Mouse (Mus musculus) forebrain, embryonic 12.5 days (tissue): ENCODE data around the gene Ppp6r1. TPM values are rescaled to one million over a fixed set of nuclear protein-coding genes. Genes with fewer than 3 reads are reported as not detected.
A peak's percentile ranks its signal among the peaks of the same experiment; 100 is the strongest.

Experiments used
- ATAC-seq: fragments of 200-750 bp; cut with Nextera tagmentation; 2 replicates; pipeline ENCODE4 v1.8.0; 2017; ENCODE audit warnings: moderate TSS enrichment; ENCODE audit not compliant: low FRiP score
- H3K27ac ChIP-seq: fragments of 300-500 bp; sonication (generic); 2 replicates; pipeline ENCODE4 v1.5.1; 2016; ENCODE audit warnings: mild to moderate bottlenecking
- H3K27me3 ChIP-seq: fragments of 300-500 bp; sonication (generic); 2 replicates; pipeline ENCODE4 v1.6.1; 2016; ENCODE audit warnings: mild to moderate bottlenecking
- H3K36me3 ChIP-seq: fragments of 300-500 bp; sonication (generic); replicated peaks from 2 replicates; pipeline ENCODE4 v1.6.1; 2016; ENCODE audit warnings: mild to moderate bottlenecking
- H3K4me1 ChIP-seq: fragments of 300-500 bp; sonication (generic); 2 replicates; pipeline ENCODE4 v1.6.1; 2016
- H3K4me2 ChIP-seq: fragments of 300-500 bp; sonication (generic); 2 replicates; pipeline ENCODE4 v1.6.1; 2016; ENCODE audit warnings: mild to moderate bottlenecking, moderate library complexity
- H3K4me3 ChIP-seq: fragments of 300-500 bp; sonication (generic); replicated peaks from 2 replicates; pipeline ENCODE4 v1.5.1; 2016; ENCODE audit warnings: mild to moderate bottlenecking
- H3K9ac ChIP-seq: fragments of 300-500 bp; sonication (generic); 2 replicates; pipeline ENCODE4 v1.6.1; 2016; ENCODE audit warnings: mild to moderate bottlenecking
- H3K9me3 ChIP-seq: fragments of 300-500 bp; sonication (generic); 2 replicates; pipeline ENCODE4 v1.6.1; 2016
- WGBS: fragments of 180-500 bp; shearing (Covaris S2); methylation state at CpG from one replicate; pipeline ENCODE4 v1.1.7; 2016; 5-methylcytosine and 5-hydroxymethylcytosine counted together
- polyA plus RNA-seq: library from polyadenylated mRNA; unstranded; fragments of >200 nt; fragmentation: Nextera tagmentation; extraction: Ambion mirVana; gene quantifications from 2 replicates; pipeline ENCODE4 v1.2.1, GENCODE M21; 2016

Gene Ppp6r1
- polyA plus RNA-seq, 1 experiment from 2014 or later, result 25.3 TPM

DNA sequence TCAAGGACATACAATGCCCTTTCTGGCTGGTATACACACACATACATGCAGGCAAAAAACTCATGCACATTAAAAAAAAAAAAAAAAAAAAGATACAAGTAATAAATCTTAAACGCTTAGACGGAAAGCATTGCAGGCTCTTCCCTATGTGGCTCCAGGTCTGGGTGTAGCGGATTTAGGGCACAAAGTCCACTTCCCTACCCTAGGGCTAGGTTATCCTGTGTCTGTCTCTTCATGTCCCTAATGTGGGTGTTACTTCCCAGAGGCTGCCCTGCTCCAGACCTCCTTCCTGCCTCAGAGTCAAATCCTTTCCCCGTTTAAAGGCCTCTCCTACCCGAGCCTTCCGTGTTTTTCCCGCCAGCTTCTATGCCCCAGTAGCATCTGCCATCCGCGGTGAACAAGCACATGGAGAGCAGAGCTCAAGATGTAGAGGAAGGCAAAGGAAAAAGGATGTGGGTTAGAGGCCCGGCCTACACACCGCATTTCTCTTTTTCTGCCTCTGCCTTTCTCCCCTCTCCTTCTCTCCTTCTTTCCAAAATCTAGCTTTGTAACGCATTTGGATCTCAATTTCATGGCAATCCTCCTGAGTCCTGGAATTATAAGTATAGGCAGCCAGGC lies 15.4 kb upstream of the Ppp6r1 start:
- Histone ChIP-seq H3K9me3 (no peaks in the 10 kb centered on the region), H3K9ac (no peak overlapping the region), H3K27me3 (no peaks in the 10 kb centered on the region), H3K4me3 (no peak overlapping the region), H3K4me2 (no peak overlapping the region), H3K4me1 (no peaks in the 10 kb centered on the region), H3K27ac (no peak overlapping the region), H3K36me3 (peaks cover 65% of the 10 kb centered on the region)
- no peak for ATAC-seq
- WGBS, result 95% methylated on average over 12 of the region's 12 CpGs

DNA sequence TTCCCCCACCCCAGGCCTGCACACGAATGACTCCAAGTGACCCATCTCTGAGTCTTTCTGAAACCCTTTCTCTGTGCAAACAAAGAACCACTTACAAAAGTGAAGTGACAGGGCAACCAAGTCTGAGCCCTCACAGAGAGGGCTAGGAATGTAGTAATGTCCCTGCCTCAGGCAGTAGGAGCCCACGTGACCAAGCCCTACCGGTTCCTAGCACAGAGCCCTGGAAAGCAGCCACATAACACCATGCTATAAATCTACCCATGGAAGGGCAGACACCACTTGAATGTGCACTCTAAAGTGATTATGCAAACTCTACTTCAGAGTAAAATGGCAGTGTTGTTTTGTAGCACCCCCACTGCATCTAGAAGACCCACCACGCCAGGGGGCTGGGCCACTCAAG lies 13.1 kb upstream of the Ppp6r1 start:
- Histone ChIP-seq H3K4me3 (no peak overlapping the region), H3K36me3 (peaks cover 57% of the 10 kb centered on the region), H3K4me1 (no peaks in the 10 kb centered on the region), H3K4me2 (no peak overlapping the region), H3K27me3 (no peaks in the 10 kb centered on the region), H3K9me3 (no peaks in the 10 kb centered on the region), H3K27ac (no peak overlapping the region), H3K9ac (no peak overlapping the region)
- WGBS, result 73% methylated on average over 4 of the region's 4 CpGs
- no peak for ATAC-seq

DNA sequence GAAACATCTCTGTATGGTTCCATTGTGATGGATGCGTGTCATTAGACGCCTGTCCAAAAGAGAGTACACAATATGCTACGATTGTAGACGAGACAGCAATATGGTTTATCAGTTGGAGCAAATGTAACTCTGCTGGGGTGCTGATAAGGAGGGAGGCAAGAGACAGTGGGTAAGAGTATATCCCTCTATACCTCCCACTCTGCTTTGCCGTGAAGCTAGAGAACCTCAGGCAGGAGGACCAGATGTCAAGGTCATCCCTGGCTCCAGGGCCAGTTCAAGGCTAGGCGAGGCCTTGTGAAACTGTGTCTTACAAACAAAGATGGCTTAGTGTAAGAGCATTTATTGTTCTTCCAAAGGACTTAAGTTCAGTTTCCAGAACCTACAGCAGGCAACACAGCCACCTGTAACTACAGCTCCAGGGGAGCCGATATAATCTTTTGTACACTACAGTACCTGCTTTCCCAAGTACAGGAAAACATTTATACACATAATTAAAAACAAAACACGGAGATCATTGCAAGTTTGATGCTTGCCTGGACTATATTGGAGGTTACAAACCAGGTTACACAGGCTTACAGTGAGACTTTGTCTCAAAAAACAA lies 11.9 kb upstream of the Ppp6r1 start:
- Histone ChIP-seq H3K9ac (no peak overlapping the region), H3K27ac (no peak overlapping the region), H3K9me3 (no peaks in the 10 kb centered on the region), H3K4me3 (no peak overlapping the region), H3K4me1 (no peaks in the 10 kb centered on the region), H3K27me3 (no peaks in the 10 kb centered on the region), H3K36me3 (peaks cover 57% of the 10 kb centered on the region), H3K4me2 (no peak overlapping the region)
- WGBS, result 94% methylated on average over 8 of the region's 8 CpGs
- no peak for ATAC-seq

DNA sequence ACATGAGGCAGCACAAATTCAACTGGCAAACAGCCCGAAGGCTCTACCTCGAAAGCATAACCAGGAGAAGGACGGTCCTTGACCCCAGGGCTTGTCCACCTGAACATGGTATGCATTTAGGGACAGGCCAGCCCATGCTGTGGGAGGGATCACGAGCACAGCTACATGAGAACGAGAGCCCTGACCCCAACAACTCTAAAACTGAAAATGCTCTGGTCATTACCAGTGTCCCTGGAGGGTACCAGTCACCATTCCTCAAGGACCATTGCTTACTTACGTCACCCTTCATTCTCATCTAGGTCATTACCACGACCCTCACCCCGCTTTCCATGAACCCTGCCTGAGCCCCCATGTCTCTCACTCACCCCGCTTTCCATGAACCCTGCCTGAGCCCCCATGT lies 10.3 kb upstream of the Ppp6r1 start:
- H3K27ac ChIP-seq, result no peak overlapping the region
- no peaks in the 10 kb centered on the region for H3K4me1 ChIP-seq
- no peak overlapping the region for H3K4me3 ChIP-seq
- H3K9me3 ChIP-seq, result no peaks in the 10 kb centered on the region
- no peaks in the 10 kb centered on the region for H3K27me3 ChIP-seq
- H3K4me2 ChIP-seq, result no peak overlapping the region
- ATAC-seq, result no peak
- H3K9ac ChIP-seq, result no peak overlapping the region
- H3K36me3 ChIP-seq, result peaks cover 49% of the 10 kb centered on the region
- WGBS, result 97% methylated on average over 9 of the region's 9 CpGs

DNA sequence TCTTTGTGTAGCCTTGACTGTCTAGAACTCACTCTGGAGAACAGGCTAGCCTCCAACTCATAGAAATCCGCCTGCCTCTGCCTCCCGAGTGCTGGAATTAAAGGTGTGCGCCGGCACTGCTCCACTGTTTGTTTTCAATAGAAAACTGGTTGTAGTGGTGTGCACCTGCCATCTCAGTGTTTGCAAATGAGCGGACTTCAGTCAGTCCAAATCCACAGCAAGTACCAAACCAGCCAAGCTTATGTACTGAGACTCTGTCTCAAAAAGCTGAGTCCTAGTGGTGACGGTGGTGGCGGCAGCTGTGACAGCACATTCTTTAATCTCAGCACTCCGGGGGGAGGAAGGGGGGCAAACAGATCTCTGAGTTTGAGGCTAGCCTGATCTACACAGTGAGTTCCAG lies 9.7 kb upstream of the Ppp6r1 start:
- no peak overlapping the region for H3K9ac ChIP-seq
- no peaks in the 10 kb centered on the region for H3K9me3 ChIP-seq
- H3K4me1 ChIP-seq, result no peaks in the 10 kb centered on the region
- H3K4me3 ChIP-seq, result no peak overlapping the region
- H3K27me3 ChIP-seq, result no peaks in the 10 kb centered on the region
- H3K4me2 ChIP-seq, result no peak overlapping the region
- ATAC-seq, result no peak
- 92% methylated on average over 8 of the region's 8 CpGs for WGBS
- H3K36me3 ChIP-seq, result peaks cover 49% of the 10 kb centered on the region
- no peak overlapping the region for H3K27ac ChIP-seq

DNA sequence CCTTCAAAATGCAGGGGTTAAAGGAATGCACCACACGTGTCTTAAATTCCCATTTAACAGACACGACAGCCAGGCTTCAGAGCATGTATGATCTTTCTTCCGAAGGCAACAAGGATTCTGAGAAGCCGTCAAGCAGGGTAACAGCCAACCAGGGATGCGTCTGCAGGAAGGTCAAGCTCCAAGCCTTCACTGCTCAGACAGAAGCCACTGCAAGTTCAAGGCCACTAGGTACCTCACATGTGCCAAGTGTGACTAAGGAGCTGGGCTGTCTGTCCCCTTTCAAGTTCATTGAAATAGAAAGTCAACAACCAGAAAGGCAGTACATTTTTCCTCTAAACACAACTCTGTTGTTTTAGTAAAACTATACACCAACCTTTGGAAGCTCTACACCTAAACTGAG lies 8.1 kb upstream of the Ppp6r1 start:
- no peaks in the 10 kb centered on the region for H3K27me3 ChIP-seq
- no peaks in the 10 kb centered on the region for H3K4me1 ChIP-seq
- H3K4me3 ChIP-seq, result no peak overlapping the region
- H3K9me3 ChIP-seq, result no peaks in the 10 kb centered on the region
- no peak overlapping the region for H3K27ac ChIP-seq
- no peak overlapping the region for H3K4me2 ChIP-seq
- WGBS, result 95% methylated on average over 5 of the region's 5 CpGs
- no peak for ATAC-seq
- peaks cover 47% of the 10 kb centered on the region for H3K36me3 ChIP-seq
- H3K9ac ChIP-seq, result no peak overlapping the region

DNA sequence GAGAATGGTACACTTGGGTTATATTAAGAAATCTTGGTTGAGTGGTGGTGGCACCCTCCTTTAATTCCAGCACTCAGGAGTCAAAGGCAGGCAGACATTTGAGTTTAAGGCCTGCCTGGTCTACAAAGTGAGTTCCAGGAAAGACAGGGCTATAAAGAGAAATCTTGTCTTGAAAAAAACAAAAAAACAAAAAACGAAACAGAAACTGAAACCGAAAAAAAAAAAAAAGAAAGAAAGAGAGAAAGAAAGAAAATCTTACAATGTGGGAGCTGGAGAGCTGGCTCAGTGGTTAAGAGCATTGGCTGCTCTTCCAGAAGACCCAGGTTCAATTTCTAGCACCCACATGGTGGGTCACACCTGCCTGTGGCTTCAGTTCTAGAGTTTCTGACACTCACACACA lies 4.9 kb upstream of the Ppp6r1 start:
- Histone ChIP-seq H3K4me3 (no peak overlapping the region), H3K27me3 (no peaks in the 10 kb centered on the region), H3K36me3 (peaks cover 28% of the 10 kb centered on the region), H3K9ac (no peak overlapping the region), H3K27ac (no peak overlapping the region), H3K9me3 (no peaks in the 10 kb centered on the region), H3K4me1 (peaks cover 11% of the 10 kb centered on the region), H3K4me2 (no peak overlapping the region)
- 82% methylated on average over 2 of the region's 2 CpGs for WGBS
- no peak for ATAC-seq

DNA sequence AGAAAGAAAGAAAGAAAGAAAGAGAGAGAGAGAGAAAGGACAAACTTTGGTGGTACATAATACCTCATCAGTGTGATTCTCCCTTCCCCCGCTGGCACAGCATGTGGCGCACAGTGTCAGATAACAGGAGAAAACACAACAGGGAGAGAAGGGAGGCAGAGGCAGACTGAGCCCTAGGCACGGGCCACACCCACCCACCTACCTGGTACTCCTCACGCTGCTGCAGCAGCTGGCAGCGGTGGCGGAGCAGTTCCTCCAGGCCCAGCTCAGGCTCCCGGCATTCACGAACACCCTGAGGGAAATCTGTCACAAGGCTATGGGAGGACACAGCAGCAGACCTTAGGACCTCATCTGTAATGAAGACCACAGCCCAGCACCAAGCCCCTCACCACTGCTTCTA lies 4.4 kb upstream of the Ppp6r1 start:
- H3K36me3 ChIP-seq, result peaks cover 28% of the 10 kb centered on the region
- no peak overlapping the region for H3K4me3 ChIP-seq
- H3K9me3 ChIP-seq, result no peaks in the 10 kb centered on the region
- no peak overlapping the region for H3K27ac ChIP-seq
- 73% methylated on average over 8 of the region's 8 CpGs for WGBS
- no peak for ATAC-seq
- no peak overlapping the region for H3K4me2 ChIP-seq
- H3K27me3 ChIP-seq, result no peaks in the 10 kb centered on the region
- peaks cover 12% of the 10 kb centered on the region for H3K4me1 ChIP-seq
- H3K9ac ChIP-seq, result no peak overlapping the region

DNA sequence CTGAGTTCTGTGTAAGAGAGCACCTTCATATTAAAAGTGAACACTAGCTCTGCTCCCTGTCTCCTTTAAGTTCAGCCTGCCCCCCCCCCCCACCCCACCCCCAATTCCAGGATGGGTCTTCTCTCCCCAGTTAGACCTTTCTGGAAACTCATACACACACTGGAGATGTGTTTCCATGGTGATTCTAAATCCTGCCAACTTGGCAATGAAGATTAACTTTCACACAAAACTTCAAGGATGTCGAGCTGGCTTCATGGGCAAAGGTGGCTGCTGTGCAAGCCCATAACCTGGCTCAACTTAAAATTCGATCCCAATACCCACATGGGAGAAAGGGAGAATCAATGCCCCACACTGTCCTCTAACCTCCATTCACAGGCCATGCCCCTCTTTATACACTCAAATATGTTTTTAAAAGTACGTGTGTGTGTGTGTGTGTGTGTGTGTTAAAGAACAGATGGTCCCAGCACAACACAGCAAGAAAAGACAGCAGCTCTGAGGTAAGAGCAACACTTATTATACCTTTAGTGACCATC lies 1.2 kb upstream of the Ppp6r1 start:
- no peak for ATAC-seq
- H3K9me3 ChIP-seq, result no peaks in the 10 kb centered on the region
- H3K27ac ChIP-seq, result peak overlapping the region; percentile 96; the same call in 1 of the 2 replicates
- WGBS, result 62% methylated on average over 3 of the region's 3 CpGs
- H3K4me3 ChIP-seq, result peak overlapping the region; percentile 86
- peaks cover 15% of the 10 kb centered on the region for H3K36me3 ChIP-seq
- H3K27me3 ChIP-seq, result no peaks in the 10 kb centered on the region
- H3K9ac ChIP-seq, result peak overlapping the region; percentile 97
- H3K4me1 ChIP-seq, result peaks cover 38% of the 10 kb centered on the region
- peak overlapping the region; percentile 97 for H3K4me2 ChIP-seq

DNA sequence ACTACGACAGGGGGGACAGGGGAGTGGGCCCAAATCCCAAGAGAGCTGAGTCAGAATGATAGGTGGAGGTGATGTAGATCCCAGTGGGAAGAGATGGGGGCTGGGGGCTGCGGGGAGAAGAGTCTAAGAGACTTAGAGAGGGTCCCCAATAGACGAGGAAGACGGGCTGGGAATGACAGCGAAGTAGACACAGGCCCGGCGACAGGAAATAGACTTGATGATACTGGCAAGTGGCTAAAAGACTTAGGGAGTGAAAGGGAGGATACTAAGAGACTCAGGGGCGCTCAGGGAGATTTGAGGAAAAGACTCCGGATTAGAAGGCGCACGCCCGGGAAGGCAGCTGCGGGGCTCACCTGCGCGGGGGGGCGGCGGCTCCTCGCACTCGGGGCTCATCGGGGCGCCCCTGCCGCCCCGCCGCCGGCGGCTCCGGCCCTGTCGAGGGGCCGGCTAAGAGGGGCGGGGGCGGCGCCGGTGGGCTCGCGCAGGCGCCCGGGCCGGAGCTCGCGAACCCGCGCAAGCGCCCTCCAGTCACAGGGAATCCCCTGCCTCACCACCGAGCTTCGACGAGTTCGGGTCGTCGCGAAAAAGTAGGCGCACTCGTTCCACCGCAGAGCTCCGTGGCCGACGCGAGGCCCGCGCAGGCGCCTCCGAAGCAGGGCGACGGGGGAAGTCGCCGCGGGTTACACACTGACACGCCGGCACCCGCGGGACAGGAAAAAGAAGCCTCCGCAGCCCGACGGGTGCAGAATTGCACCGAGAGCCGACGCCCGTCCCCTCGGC lies 501 bp downstream of the Ppp6r1 start:
- no peaks in the 10 kb centered on the region for H3K9me3 ChIP-seq
- peak overlapping the region; percentile 97 for H3K9ac ChIP-seq
- H3K4me1 ChIP-seq, result peaks cover 38% of the 10 kb centered on the region
- H3K4me3 ChIP-seq, result peak overlapping the region; percentile 86
- H3K27me3 ChIP-seq, result no peaks in the 10 kb centered on the region
- WGBS, result under 1% methylated on average over 75 of the region's 78 CpGs
- ATAC-seq, result peak; percentile 70
- H3K27ac ChIP-seq, result peak overlapping the region; percentile 96
- peaks cover 4% of the 10 kb centered on the region; the same call in 1 of the 2 replicates for H3K36me3 ChIP-seq
- peak overlapping the region; percentile 97 for H3K4me2 ChIP-seq

DNA sequence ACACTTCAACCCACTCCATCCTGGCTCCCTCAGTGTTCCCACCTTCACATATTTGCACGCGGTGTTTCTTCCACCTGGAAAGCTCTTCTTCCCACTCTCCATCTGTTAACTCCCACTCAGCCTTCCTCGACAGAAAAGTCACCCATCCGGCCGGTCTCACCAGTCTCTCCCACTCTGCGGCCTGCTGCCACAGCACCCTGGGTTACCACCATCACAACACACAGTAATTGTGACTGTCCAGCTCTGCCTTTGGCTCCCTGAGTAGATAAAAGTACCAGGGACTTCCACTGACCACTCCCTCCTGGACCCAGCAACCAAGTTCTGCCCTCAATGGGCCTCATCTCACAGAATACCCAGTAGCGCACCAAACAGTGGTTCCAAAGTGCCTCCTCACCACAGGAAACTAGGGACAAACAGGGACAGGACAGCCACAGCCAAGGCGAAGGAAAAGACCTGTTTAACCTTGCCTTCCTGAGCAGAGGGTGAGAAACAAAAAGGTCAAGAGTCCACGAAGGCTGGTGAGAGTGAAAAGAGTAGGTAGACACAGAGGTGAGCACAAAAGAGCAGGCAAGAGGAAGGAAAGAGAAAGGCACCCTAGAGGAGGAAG lies 1.2 kb downstream of the Ppp6r1 start:
- 59% methylated on average over 9 of the region's 9 CpGs for WGBS
- peaks cover 38% of the 10 kb centered on the region for H3K4me1 ChIP-seq
- peak overlapping the region; percentile 97 for H3K4me2 ChIP-seq
- peaks cover 7% of the 10 kb centered on the region; the same call in 1 of the 2 replicates for H3K36me3 ChIP-seq
- ATAC-seq, result no peak
- H3K4me3 ChIP-seq, result peak overlapping the region; percentile 86
- H3K9me3 ChIP-seq, result no peaks in the 10 kb centered on the region
- H3K27me3 ChIP-seq, result no peaks in the 10 kb centered on the region
- H3K9ac ChIP-seq, result peak overlapping the region; percentile 97
- H3K27ac ChIP-seq, result 0 out of 2 replicates have a peak overlapping the region, but pooled peaks have one; percentile 96

DNA sequence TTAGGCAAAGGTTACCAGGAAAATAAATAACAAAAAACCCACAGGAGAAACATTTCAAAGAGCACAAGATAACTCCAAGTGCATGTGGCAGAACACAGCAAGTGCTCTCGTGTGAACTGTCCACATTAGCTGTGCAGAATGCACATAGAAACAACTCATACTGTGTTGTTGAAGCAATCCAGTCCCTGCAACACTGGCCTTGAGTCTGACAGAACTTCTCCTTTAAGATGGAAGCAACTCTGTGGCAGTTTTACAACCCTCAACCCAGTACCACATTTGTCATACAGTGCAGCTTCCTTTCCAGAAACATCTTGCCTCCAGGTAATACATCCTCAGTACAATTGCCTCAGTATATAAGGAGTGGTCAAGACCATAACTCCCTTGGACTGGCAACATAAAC lies 2.0 kb downstream of the Ppp6r1 start:
- H3K27me3 ChIP-seq, result no peaks in the 10 kb centered on the region
- peak overlapping the region; percentile 97 for H3K9ac ChIP-seq
- H3K27ac ChIP-seq, result no peak overlapping the region
- 80% methylated on average over 1 of the region's 1 CpGs for WGBS
- peaks cover 11% of the 10 kb centered on the region; the same call in 1 of the 2 replicates for H3K36me3 ChIP-seq
- H3K4me3 ChIP-seq, result peak overlapping the region; percentile 86
- H3K9me3 ChIP-seq, result no peaks in the 10 kb centered on the region
- H3K4me1 ChIP-seq, result peaks cover 38% of the 10 kb centered on the region
- H3K4me2 ChIP-seq, result peak overlapping the region; percentile 97
- ATAC-seq, result no peak
